Mouse (Mus musculus) liver, embryonic 14.5 days (tissue): Measurements from ENCODE around the gene Prr14l. TPM values are rescaled to one million over a fixed set of nuclear protein-coding genes. Genes with fewer than 3 reads are reported as not detected.
"Not testable (repeated sequence)": the region's sequence is repeated elsewhere in the genome, so short reads cannot be mapped to it uniquely, and the experiment has no call there.

Experiments
- ATAC-seq: fragments of 200-750 bp; cut with Nextera tagmentation; 2 replicates; pipeline ENCODE4 v1.8.0; 2017; ENCODE audit warnings: moderate number of reproducible peaks, mild to moderate bottlenecking, moderate library complexity; ENCODE audit not compliant: insufficient read depth
- DNase-seq, 3 experiments: peaks; one replicate each; pipeline ENCODE4 v3.0.0-alpha.2; 2012 to 2013; ENCODE audit warnings: low read depth in 3 of 3, low spot score in 3 of 3
- H3K27ac ChIP-seq: fragments of 300-500 bp; sonication (generic); 2 replicates; pipeline ENCODE4 v1.5.1; 2014; ENCODE audit warnings: moderate library complexity, mild to moderate bottlenecking, control low read depth, inconsistent platforms
- H3K27me3 ChIP-seq: fragments of 300-500 bp; sonication (generic); 2 replicates; pipeline ENCODE4 v1.6.1; 2014; ENCODE audit warnings: mild to moderate bottlenecking, low read length, moderate library complexity; ENCODE audit not compliant: control insufficient read depth, insufficient read depth
- H3K36me3 ChIP-seq: fragments of 300-500 bp; sonication (generic); replicated peaks from 2 replicates; pipeline ENCODE4 v1.6.1; 2014; ENCODE audit warnings: low read depth; ENCODE audit not compliant: control insufficient read depth, insufficient read depth
- H3K4me1 ChIP-seq, 2 experiments: fragments of 200-500 bp in 1 of 2; fragments of 300-500 bp in 1 of 2; sonication (generic) in 1 of 2; replicated peaks; 2 replicates each; pipeline ENCODE4 v1.6.1; 2012 to 2014; ENCODE audit warnings: antibody characterized with exemption in 1 of 2, inconsistent platforms in 1 of 2, low read length in 1 of 2; ENCODE audit not compliant: control insufficient read depth in 2 of 2, insufficient read depth in 2 of 2
- H3K4me2 ChIP-seq: fragments of 300-500 bp; sonication (generic); 2 replicates; pipeline ENCODE4 v1.6.1; 2014; ENCODE audit warnings: low read depth, mild to moderate bottlenecking, control low read depth, moderate library complexity
- H3K4me3 ChIP-seq, 2 experiments: fragments of 200-500 bp in 1 of 2; fragments of 300-500 bp in 1 of 2; sonication (generic) in 1 of 2; 2 replicates each; pipeline ENCODE4 v1.5.1; 2012 to 2014; ENCODE audit warnings: low read depth in 2 of 2, low read length in 2 of 2, mild to moderate bottlenecking in 2 of 2, control low read depth in 1 of 2, inconsistent platforms in 1 of 2, moderate library complexity in 1 of 2; ENCODE audit not compliant: insufficient read depth in 1 of 2
- H3K9ac ChIP-seq: fragments of 300-500 bp; sonication (generic); replicated peaks from 2 replicates; pipeline ENCODE4 v1.6.1; 2014; ENCODE audit warnings: mild to moderate bottlenecking, control low read depth, moderate library complexity
- H3K9me3 ChIP-seq: fragments of 300-500 bp; sonication (generic); 2 replicates; pipeline ENCODE4 v1.6.1; 2016; ENCODE audit warnings: low read length, mixed read lengths; ENCODE audit not compliant: control insufficient read depth
- CTCF ChIP-seq: IDR thresholded peaks from 2 replicates; pipeline ENCODE4 v1.5.1; 2016; ENCODE audit warnings: antibody characterized with exemption, low read depth, control low read depth
- EP300 ChIP-seq: IDR thresholded peaks from 2 replicates; pipeline ENCODE4 v1.6.1; 2016; ENCODE audit warnings: antibody characterized with exemption, low read depth
- WGBS: fragments of 180-500 bp; shearing (Covaris S2); extraction: QIAGEN DNeasy Blood & Tissue Kit; methylation state at CpG from one replicate; pipeline ENCODE4 v1.1.7; 2014; ENCODE audit not compliant: insufficient replicate concordance; 5-methylcytosine and 5-hydroxymethylcytosine counted together
- polyA plus RNA-seq, 2 experiments: library from polyadenylated mRNA; depleted of rRNA in 1 of 2; stranded (reverse) in 1 of 2; unstranded in 1 of 2; fragments of >200 nt; fragmentation: Nextera tagmentation in 1 of 2; extraction: Ambion mirVana in 1 of 2; gene quantifications; 2 replicates each; pipeline versions ENCODE4 v1.2.1 to v1.2.3; 2012 to 2014

The Prr14l gene
- polyA plus RNA-seq, 2 experiments: 4.2 to 6.5 TPM

DNA sequence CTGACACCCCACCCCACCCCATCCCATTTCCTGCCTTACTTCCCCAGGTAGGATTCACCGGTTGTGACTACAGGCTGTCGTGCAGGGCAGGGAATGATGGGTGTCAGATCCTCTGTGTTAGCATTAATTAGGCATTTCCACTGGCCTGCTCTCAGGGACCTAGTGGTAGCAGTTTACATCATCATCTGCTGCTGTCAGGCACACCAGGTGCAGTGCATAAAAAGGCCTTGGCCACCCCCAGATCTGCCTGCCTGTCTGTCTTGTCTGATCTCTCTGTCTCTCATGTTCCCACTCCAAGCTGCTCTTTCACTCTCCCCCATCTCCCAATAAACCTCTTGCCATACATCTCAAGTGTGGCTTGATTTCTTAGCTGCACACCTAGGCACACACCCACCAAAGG lies 102.3 kb downstream of the Prr14l start:
- Histone ChIP-seq H3K4me1 (peaks cover 0 to 2% of the 10 kb centered on the region in 2 experiments; a peak in 1 of 4 replicates), H3K36me3 (no peaks in the 10 kb centered on the region), H3K27ac (no peak overlapping the region), H3K27me3 (no peaks in the 10 kb centered on the region), H3K9ac (no peak overlapping the region), H3K4me3 (no peak overlapping the region), H3K4me2 (no peak overlapping the region), H3K9me3 (no peaks in the 10 kb centered on the region)
- 46% methylated on average over 2 of the region's 2 CpGs for WGBS
- ATAC-seq (no peak), DNase-seq (no peak)
- TF ChIP-seq EP300 (no peak), CTCF (no peak)

DNA sequence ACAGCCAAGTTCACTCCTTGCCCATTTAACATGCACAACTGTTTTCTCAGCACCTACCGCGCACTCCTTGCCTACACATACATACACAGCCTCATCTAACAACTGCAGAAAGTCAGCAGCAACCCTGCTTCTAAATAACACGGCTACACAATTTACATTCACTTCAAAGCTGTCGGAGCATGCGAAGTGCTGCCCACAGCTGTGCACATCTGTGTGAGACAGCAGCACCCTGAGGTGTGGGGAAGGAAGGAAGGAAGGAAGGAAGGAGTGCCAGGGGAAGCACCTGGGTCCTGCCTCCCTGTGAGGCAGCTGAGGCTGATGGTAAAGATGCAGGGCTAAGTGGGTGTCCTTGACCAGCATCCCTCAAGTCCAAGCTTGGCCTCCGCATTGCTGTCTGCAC lies 105.1 kb downstream of the Prr14l start:
- Histone ChIP-seq H3K4me2 (no peak overlapping the region), H3K27ac (no peak overlapping the region), H3K9ac (no peak overlapping the region), H3K4me1 (peaks cover 0 to 12% of the 10 kb centered on the region in 2 experiments; a peak in 2 of 4 replicates), H3K9me3 (no peaks in the 10 kb centered on the region), H3K36me3 (no peaks in the 10 kb centered on the region), H3K4me3 (no peak overlapping the region), H3K27me3 (no peaks in the 10 kb centered on the region)
- DNase-seq (no peak), ATAC-seq (no peak)
- TF ChIP-seq EP300: no peak
- TF ChIP-seq CTCF: no peak
- WGBS: 73% methylated on average over 6 of the region's 6 CpGs

DNA sequence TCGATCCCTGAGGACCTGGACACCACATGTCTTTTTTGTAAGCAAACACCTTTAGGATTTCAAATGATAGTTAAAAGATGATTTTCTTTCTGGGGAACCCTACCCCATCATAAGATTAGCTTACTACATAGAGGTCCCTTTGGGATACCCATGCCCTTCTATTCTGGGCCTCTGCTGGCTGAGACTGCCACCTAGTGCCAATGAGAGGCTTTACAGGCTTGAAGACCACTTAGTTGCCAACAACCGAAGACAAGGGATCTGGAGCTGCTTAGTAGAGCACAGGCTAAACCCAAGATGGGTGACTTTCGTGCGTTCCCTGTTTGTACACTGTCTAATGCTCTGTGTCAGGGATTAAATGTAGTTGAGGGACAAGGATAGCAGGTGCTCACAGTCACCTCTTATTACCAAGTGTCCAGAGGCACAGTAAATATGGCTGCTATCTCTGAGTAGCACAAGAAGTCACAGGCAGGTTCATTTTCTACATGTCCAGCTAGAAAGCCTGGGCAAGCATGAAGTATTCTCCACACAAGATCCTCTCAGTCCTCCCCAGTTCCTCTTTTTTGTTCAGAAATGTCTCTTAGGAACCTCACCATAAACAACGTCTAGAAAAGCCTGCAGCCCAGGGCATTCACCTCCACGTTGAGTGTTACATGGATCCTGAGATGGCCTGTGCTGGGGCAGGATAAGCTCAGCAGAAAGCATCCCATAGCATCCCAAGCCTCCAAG lies 106.2 kb downstream of the Prr14l start:
- no peak overlapping the region for H3K4me2 ChIP-seq
- ATAC-seq (no peak), DNase-seq (peak in 1 of 3 experiments; percentile 30)
- peaks cover 0 to 15% of the 10 kb centered on the region in 2 experiments; a peak in 2 of 4 replicates for H3K4me1 ChIP-seq
- H3K9me3 ChIP-seq: no peaks in the 10 kb centered on the region
- peak; percentile 83 for TF ChIP-seq CTCF
- TF ChIP-seq EP300: no peak
- no peaks in the 10 kb centered on the region for H3K27me3 ChIP-seq
- no peak overlapping the region for H3K27ac ChIP-seq
- no peaks in the 10 kb centered on the region for H3K36me3 ChIP-seq
- no peak overlapping the region for H3K9ac ChIP-seq
- 40% methylated on average over 6 of the region's 6 CpGs for WGBS
- no peak overlapping the region for H3K4me3 ChIP-seq

DNA sequence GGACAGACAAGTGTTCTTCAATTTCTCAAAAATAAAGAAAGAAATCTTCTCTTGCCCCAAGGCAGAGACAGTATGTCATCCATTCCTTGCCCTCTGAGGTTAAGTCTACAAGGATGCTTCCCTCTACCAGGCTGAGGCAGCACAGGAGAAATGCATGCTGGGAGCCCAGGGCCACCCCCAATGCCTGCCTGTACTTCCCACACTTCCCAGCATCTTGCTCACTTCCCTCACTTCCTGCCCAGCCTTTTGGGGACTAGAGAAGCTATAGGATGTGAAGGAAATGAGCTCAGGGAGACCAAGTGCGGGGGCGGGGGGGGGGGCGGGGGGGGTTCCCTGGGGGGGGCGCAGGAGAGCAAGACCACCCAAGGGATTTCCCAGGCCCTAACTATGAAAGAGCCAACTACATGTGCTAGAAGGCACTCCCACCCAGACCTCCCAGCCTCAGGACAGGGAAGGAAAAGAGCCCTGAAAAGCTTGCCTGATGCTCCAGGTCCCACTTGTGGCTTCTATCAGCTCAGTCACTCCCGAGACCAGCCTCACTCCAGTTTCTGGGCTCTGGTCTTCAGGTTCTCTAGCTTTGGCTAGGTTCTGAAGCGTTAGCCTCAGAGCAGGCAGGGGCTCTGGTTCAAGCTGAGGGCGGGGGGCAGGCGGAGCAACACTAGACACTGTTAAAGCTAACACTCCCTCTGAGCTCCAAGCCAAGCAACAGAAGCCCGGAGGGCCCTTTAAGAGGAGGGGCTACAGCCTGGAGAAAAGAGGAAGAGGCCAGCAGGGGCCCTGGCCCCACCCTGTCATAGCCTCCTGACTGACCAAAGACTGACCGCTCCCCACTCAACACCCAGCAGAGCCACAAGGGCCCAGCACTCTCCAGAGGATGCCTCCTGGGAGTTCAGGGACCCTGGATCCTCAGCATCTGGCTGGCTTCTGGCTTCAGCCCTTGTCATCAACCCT lies 108.1 kb downstream of the Prr14l start:
- Histone ChIP-seq H3K4me3 (peak overlapping the region; percentile 49 to 64), H3K4me1 (peaks cover 0 to 15% of the 10 kb centered on the region in 2 experiments; a peak in 2 of 4 replicates), H3K27me3 (no peaks in the 10 kb centered on the region), H3K4me2 (peak overlapping the region; percentile 53), H3K9ac (no peak overlapping the region; the same call in 1 of the 2 replicates), H3K27ac (peak overlapping the region; percentile 27; the same call in 1 of the 2 replicates), H3K9me3 (no peaks in the 10 kb centered on the region), H3K36me3 (no peaks in the 10 kb centered on the region)
- ATAC-seq (peak; percentile 78), DNase-seq (peak; percentile 50 to 55 (median 54))
- WGBS: 5% methylated on average over 10 of the region's 10 CpGs
- no peak for TF ChIP-seq CTCF
- TF ChIP-seq EP300: no peak

DNA sequence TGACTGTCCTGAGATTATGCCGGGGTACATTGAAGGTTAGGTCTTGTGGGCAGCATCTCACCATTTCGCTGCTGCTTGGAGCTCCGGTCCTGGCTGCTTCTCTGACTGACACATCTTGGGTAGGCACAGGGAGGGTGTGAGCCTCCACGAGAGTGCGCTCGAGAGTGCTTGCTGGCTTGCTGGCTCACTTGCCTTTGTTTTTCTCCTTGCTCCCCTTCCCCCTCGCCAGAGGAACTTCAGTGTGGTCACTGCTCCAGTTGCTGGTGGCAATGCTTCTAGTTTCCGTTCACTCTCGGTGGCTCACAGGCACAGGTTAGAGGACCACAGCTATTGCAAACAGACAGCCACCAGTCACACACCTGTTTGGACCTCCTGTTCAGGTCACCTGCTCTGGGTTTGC lies 111.9 kb downstream of the Prr14l start:
- Histone ChIP-seq H3K27me3 (no peaks in the 10 kb centered on the region), H3K4me3 (no peak overlapping the region), H3K4me2 (no peak overlapping the region), H3K27ac (no peak overlapping the region), H3K36me3 (no peaks in the 10 kb centered on the region), H3K4me1 (peaks cover 0 to 15% of the 10 kb centered on the region in 2 experiments; a peak in 2 of 4 replicates), H3K9ac (no peak overlapping the region), H3K9me3 (no peaks in the 10 kb centered on the region)
- ATAC-seq (no peak), DNase-seq (no peak)
- WGBS: 58% methylated on average over 9 of the region's 9 CpGs
- no peak for TF ChIP-seq EP300
- peak; percentile 43; the same call in 1 of the 2 replicates for TF ChIP-seq CTCF

DNA sequence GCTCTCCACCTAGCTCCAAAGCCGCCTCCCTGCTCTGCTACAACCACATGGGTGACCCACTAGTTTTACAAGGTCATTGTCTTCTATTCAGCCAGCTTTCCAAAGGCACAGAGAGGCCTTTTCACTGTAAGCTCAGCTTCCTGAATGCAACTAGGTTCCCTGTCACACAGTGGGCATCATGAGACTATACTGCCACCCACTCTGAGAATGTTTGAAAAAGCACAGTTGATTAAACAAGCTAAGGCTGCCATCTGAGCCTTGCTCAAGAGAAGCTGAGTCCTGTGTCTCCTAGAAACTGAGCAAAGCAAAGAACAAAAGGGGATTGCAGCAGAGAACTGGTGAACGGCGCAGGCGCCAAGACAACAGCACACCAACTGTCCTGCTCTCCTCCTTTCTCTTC lies 112.7 kb downstream of the Prr14l start:
- not testable (repeated sequence) for DNase-seq, H3K9me3 ChIP-seq, H3K4me2 ChIP-seq, H3K27me3 ChIP-seq, ATAC-seq, H3K36me3 ChIP-seq, H3K27ac ChIP-seq, H3K9ac ChIP-seq, H3K4me3 ChIP-seq
- WGBS: 76% methylated on average over 4 of the region's 4 CpGs
- peaks cover 0 to 13% of the 10 kb centered on the region in 2 experiments; a peak in 2 of 4 replicates for H3K4me1 ChIP-seq

DNA sequence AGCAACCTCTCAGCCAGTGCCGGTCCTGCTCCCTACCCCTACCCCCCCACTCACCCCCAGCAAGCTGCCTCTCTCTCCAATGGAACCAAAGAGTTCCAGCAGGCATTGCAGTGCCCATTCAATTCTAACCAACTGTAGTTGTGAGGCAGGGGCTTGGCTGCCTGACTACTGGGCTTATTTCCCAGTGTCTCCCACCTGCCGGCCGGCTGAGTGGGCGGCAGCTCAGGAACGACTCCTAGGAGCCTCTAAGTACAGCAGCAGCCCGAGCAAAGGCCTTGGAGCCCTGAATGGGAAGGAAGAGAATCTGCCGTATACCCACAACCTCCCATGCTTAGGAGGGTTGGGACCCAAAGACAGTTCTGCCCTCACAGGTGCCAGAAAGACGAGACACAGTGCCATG lies 113.2 kb downstream of the Prr14l start:
- not testable (repeated sequence) for H3K4me2 ChIP-seq, DNase-seq, H3K27me3 ChIP-seq, H3K36me3 ChIP-seq, H3K27ac ChIP-seq, H3K4me3 ChIP-seq, H3K9me3 ChIP-seq, H3K9ac ChIP-seq, ATAC-seq
- 72% methylated on average over 8 of the region's 8 CpGs for WGBS
- H3K4me1 ChIP-seq: peaks cover 0 to 13% of the 10 kb centered on the region in 2 experiments; a peak in 2 of 4 replicates
